Mouse (Mus musculus) testis, adult 2 months (tissue): Measurements from ENCODE around the gene Gabrr2.

Source experiments
- CTCF ChIP-seq: fragments of 200-500 bp; IDR thresholded peaks from 2 replicates; pipeline ENCODE4 v1.5.1; 2012; ENCODE audit warnings: low read depth, mild to moderate bottlenecking, inconsistent platforms, low read length, moderate library complexity; ENCODE audit not compliant: control insufficient read depth, insufficient read depth, insufficient replicate concordance
- POLR2A ChIP-seq: fragments of 200-500 bp; IDR thresholded peaks from 2 replicates; pipeline ENCODE4 v1.6.1; 2012; ENCODE audit warnings: low read depth, mild to moderate bottlenecking, inconsistent platforms, low read length, moderate library complexity; ENCODE audit not compliant: control insufficient read depth

DNA sequence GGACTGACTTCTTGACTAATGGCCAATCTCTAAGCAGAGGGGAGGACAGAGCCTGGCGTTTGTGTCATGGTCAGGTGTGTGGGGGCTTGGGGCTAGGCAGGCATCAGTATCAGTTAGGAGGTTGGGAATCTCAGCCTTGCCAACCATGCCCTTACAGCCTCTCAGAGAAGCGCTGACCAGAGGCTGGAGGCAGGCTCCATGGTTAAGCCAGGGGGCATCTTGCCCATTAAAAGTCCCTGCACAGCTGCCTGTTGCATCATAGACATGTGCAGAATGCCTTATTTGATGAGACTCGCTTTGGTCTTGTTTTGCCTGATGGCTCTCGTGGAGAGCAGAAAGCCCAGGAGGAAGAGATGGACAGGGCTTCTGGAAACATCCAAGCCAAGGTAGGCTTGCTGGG is at the start of gene Gabrr2:
- TF ChIP-seq CTCF (no peak), POLR2A (no peak)
